Mouse (Mus musculus): ENCODE results near the gene Tmem63b. TPM values are rescaled to one million over a fixed set of nuclear protein-coding genes. Genes with fewer than 3 reads are reported as not detected.
A peak's percentile ranks its signal among the peaks of the same experiment; 100 is the strongest.

Tmem63b gene
- total and polyA plus RNA-seq, 2 experiments = 23.0 to 99.2 TPM

DNA sequence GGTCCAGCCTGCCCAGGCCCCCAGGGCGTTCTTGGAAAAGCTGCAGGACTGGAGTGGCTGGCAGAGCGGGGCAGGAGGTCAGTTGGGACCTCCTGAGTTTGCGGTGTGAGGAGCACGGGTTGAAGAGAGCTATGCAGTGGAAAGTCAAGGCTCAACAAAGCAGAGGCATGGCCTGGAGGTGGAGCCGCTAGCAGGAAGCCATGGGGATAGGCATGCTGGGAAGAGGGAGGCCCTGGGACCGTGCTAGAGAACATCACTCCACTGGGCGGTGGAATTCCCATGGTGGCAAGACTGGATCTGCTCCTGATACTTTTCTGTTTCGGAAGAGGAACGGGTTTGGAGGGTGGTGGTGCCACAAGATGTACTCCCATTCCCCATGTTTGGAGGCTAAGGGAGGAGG is 10.3 kb upstream of the Tmem63b start:
- peaks cover 20% of the 10 kb centered on the region; the same call in 1 of the 2 replicates for H3K79me2 ChIP-seq (ENCODE audit: control insufficient read depth, insufficient read depth, low read length)
- H3K36me3 ChIP-seq (ENCODE audit: control insufficient read depth, insufficient read depth, low read length) = peaks cover 3% of the 10 kb centered on the region; the same call in 1 of the 2 replicates
- 97% methylated on average over 9 of the region's 9 CpGs for WGBS
- no peak overlapping the region for H3K9ac ChIP-seq (ENCODE audit: low read depth, low read length)
- peaks cover 58% of the 10 kb centered on the region for H3K4me1 ChIP-seq (ENCODE audit: control insufficient read depth, insufficient read depth, low read length)
- H3K27me3 ChIP-seq (ENCODE audit: control insufficient read depth, insufficient read depth, low read length) = no peaks in the 10 kb centered on the region
- DNase-seq (ENCODE audit: extremely low read depth, low read depth, low spot score) = no peak
- TF ChIP-seq POLR2A (IDR thresholded peaks at IDR 0.05; ENCODE audit: extremely low read depth, insufficient read depth, low read length) (no peak), CTCF (IDR thresholded peaks at IDR 0.05; ENCODE audit: low read depth, low read length) (no peak)
- H3K27ac ChIP-seq (replicated peaks; ENCODE audit: insufficient read depth, low read depth, low read length) = no peak overlapping the region
- H3K4me3 ChIP-seq (ENCODE audit: insufficient read depth, low read depth, low read length) = no peak overlapping the region

DNA sequence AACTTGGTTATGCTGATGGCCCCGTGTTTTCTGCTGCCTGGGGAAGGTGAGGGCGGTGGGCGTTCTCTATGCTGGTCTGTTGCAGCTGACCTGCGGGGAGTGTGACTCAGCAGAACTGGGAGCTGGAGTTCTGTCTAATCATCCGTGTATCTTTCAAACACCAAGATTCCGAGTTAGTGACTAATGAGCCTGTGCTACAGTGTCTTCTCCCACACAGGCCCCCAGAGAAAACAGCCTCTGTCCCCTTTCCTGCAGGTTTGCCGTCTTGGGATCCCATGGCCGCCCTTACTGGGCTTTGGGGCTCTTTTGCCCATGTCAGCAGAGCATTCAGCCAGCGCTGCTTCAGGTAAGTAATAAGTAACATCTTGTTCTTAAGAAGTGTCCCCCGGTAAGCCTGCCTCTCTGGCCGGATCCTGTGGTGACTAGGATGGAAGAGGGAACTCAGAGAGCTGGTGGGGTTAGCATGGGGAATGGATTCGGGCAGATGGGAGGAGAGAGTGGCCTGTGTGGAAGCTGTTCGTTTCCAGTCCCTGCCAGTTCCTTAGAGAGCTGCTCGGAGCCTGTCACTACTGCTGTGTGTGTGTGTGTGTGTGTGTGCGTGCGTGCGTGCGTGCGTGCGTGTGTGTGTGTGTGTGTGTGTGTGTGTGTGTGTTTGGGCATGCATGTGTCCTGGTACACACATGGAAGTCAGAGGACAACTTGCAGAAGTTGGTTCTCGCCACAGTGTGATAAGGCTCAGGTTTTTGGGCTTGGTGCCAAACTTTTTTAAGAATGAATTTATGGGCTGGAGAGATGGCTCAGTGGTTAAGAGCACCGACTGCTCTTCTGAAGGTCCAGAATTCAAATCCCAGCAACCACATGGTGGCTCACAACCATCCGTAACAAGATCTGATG is 8.8 kb upstream of the Tmem63b start:
- peak; percentile 59 for DNase-seq (ENCODE audit: extremely low read depth, low read depth, low spot score)
- 61% methylated on average over 23 of the region's 23 CpGs for WGBS
- Histone ChIP-seq H3K9ac (ENCODE audit: low read depth, low read length) (peak overlapping the region; percentile 61), H3K4me3 (ENCODE audit: insufficient read depth, low read depth, low read length) (no peak overlapping the region), H3K27ac (replicated peaks; ENCODE audit: insufficient read depth, low read depth, low read length) (peak overlapping the region; percentile 94), H3K4me1 (ENCODE audit: control insufficient read depth, insufficient read depth, low read length) (peaks cover 56% of the 10 kb centered on the region), H3K36me3 (ENCODE audit: control insufficient read depth, insufficient read depth, low read length) (peaks cover 3% of the 10 kb centered on the region; the same call in 1 of the 2 replicates), H3K79me2 (ENCODE audit: control insufficient read depth, insufficient read depth, low read length) (peaks cover 21% of the 10 kb centered on the region; the same call in 1 of the 2 replicates), H3K27me3 (ENCODE audit: control insufficient read depth, insufficient read depth, low read length) (no peaks in the 10 kb centered on the region)
- TF ChIP-seq CTCF (IDR thresholded peaks at IDR 0.05; ENCODE audit: low read depth, low read length) (no peak), POLR2A (IDR thresholded peaks at IDR 0.05; ENCODE audit: extremely low read depth, insufficient read depth, low read length) (no peak)

DNA sequence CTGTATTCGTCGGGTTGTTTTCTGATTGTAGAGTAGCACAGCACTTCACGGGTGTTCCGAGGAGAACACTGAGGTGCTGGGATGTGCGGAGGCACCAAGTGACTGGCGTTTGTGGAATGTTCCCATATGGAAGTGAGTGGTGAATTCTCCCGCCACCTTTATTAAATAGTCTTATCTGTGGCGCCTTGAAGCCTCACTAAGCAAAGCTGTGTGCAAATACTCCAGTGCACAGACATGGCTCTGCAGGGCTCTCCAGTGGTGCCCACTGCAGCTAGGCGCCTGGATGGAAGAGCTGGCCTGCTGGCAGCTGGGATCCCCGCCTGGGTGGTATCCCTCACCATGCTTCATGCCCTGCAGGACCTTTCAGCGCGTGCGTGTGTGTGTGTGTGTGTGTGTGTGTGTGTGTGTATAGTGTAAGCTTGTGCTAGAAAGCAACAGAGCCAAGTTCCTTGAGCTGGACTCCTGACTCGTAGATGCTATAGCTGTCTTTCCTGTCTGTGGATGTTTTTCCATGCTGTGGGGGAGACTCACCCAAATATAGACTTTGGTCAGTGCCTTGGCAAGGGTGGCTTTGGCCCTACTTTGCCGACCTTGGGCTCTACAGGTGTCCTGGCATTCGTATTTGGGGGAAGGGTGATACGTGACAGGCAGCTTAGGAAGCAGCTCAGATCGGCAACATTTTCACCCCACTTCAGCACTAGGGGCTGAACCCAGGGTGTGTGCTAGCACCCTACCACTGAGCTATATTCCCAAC is 7.3 kb upstream of the Tmem63b start:
- Histone ChIP-seq H3K27me3 (ENCODE audit: control insufficient read depth, insufficient read depth, low read length) (no peaks in the 10 kb centered on the region), H3K27ac (replicated peaks; ENCODE audit: insufficient read depth, low read depth, low read length) (peak overlapping the region; percentile 94), H3K4me3 (ENCODE audit: insufficient read depth, low read depth, low read length) (peak overlapping the region; percentile 2; the same call in 1 of the 2 replicates), H3K9ac (ENCODE audit: low read depth, low read length) (peak overlapping the region; percentile 47), H3K79me2 (ENCODE audit: control insufficient read depth, insufficient read depth, low read length) (peaks cover 21% of the 10 kb centered on the region; the same call in 1 of the 2 replicates), H3K4me1 (ENCODE audit: control insufficient read depth, insufficient read depth, low read length) (peaks cover 44% of the 10 kb centered on the region), H3K36me3 (ENCODE audit: control insufficient read depth, insufficient read depth, low read length) (peaks cover 3% of the 10 kb centered on the region; the same call in 1 of the 2 replicates)
- DNase-seq (ENCODE audit: extremely low read depth, low read depth, low spot score) = peak; percentile 97
- no peak for TF ChIP-seq CTCF (IDR thresholded peaks at IDR 0.05; ENCODE audit: low read depth, low read length)
- TF ChIP-seq POLR2A (IDR thresholded peaks at IDR 0.05; ENCODE audit: extremely low read depth, insufficient read depth, low read length) = no peak
- WGBS = 29% methylated on average over 18 of the region's 18 CpGs

DNA sequence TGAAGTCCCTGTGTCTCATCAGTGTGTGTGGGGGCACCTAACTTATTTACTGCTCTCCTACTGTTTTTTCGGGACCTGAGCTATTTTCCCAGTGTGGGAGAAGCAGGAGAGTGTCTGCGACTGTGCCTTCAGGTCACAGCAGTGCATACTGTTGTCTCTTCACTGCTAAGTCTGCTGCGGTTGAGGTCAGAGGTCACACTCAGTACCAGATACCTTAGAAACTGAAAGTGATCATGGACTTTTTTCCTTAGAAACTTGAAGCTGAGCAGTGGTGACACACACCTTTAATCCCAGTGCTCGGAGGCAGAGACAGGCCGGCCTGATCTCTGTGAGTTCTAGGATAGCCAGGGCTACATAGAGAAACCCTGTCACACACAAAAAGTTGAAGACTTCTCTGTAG is 5.5 kb upstream of the Tmem63b start:
- 31% methylated on average over 5 of the region's 5 CpGs for WGBS
- Histone ChIP-seq H3K27ac (replicated peaks; ENCODE audit: insufficient read depth, low read depth, low read length) (peak overlapping the region; percentile 80), H3K9ac (ENCODE audit: low read depth, low read length) (peak overlapping the region; percentile 10), H3K27me3 (ENCODE audit: control insufficient read depth, insufficient read depth, low read length) (no peaks in the 10 kb centered on the region), H3K79me2 (ENCODE audit: control insufficient read depth, insufficient read depth, low read length) (peaks cover 27% of the 10 kb centered on the region), H3K4me3 (ENCODE audit: insufficient read depth, low read depth, low read length) (no peak overlapping the region), H3K4me1 (ENCODE audit: control insufficient read depth, insufficient read depth, low read length) (peaks cover 45% of the 10 kb centered on the region), H3K36me3 (ENCODE audit: control insufficient read depth, insufficient read depth, low read length) (no peaks in the 10 kb centered on the region)
- peak; percentile 63 for DNase-seq (ENCODE audit: extremely low read depth, low read depth, low spot score)
- TF ChIP-seq POLR2A (IDR thresholded peaks at IDR 0.05; ENCODE audit: extremely low read depth, insufficient read depth, low read length) (no peak), CTCF (IDR thresholded peaks at IDR 0.05; ENCODE audit: low read depth, low read length) (no peak)

DNA sequence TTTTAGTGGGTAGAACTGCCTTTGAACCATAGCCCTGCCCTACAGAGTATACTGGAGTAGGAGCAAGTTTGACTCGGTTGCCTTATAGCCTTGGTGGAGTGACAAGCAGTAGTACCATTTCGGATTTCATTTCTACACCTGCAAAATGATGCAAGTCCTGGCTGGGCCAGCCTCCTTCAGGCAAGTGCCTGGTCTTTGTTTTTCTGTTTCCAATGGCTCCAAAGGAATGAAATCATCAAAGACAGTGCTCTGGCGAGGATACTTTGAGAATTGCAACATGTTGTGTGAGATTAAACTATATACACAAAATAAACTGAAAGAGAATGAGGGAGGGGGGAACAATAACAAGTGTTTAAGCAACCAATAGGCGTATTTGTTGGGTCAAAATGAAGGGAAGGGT is 3.3 kb upstream of the Tmem63b start:
- H3K4me3 ChIP-seq (ENCODE audit: insufficient read depth, low read depth, low read length) = no peak overlapping the region
- no peak for DNase-seq (ENCODE audit: extremely low read depth, low read depth, low spot score)
- 55% methylated on average over 4 of the region's 4 CpGs for WGBS
- H3K27me3 ChIP-seq (ENCODE audit: control insufficient read depth, insufficient read depth, low read length) = no peaks in the 10 kb centered on the region
- TF ChIP-seq CTCF (IDR thresholded peaks at IDR 0.05; ENCODE audit: low read depth, low read length) (no peak), POLR2A (IDR thresholded peaks at IDR 0.05; ENCODE audit: extremely low read depth, insufficient read depth, low read length) (no peak)
- peaks cover 36% of the 10 kb centered on the region for H3K79me2 ChIP-seq (ENCODE audit: control insufficient read depth, insufficient read depth, low read length)
- H3K4me1 ChIP-seq (ENCODE audit: control insufficient read depth, insufficient read depth, low read length) = peaks cover 43% of the 10 kb centered on the region
- H3K36me3 ChIP-seq (ENCODE audit: control insufficient read depth, insufficient read depth, low read length) = no peaks in the 10 kb centered on the region
- no peak overlapping the region for H3K9ac ChIP-seq (ENCODE audit: low read depth, low read length)
- H3K27ac ChIP-seq (replicated peaks; ENCODE audit: insufficient read depth, low read depth, low read length) = no peak overlapping the region

Measured in liver, adult 2 months (tissue).